Mouse (Mus musculus): ENCODE measurements around the gene 4930522H14Rik. TPM values are rescaled to one million over a fixed set of nuclear protein-coding genes. Genes with fewer than 3 reads are reported as not detected.

The 4930522H14Rik gene
- polyA plus RNA-seq (2015; fragmentation: Illumina TruSeq; extraction: RNeasy Lipid Tissue Mini Kit (QIAGEN cat#74804); ENCODE audit: low read depth, low replicate concordance): not detected

GRCm38 (mm10) chr4:109531111-109531510, at the start of gene 4930522H14Rik:
Gene 4930522H14Rik (minus strand): TSS chr4:109531297.

DNA sequence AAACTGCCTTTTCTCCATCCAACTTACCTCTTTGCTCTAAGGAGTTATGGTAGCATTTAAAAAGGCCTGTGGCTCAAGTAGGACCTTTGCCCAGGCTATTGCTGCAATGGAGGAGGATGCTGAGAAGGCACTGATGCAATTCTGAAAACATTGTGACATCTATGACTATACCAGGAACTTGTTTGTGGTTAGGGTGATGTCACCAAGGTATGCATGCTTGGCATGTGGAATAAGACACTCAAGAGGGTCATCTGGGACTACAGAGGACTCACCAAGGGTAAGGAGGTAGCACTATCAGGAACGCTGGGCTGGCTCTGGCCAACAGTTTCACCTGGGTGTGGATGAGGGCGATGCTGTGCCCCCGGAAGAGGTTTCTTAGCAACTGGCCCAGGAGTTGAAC, 46.5 kb downstream of the 4930522H14Rik start, which contains the start of gene Rnf11:
Rnf11 (minus strand) TSS at position 108 of the 400 bp plus-strand sequence.

Other genes with a start within 250 kb of the 4930522H14Rik start
- 5.4 TPM for gene Ttc39a, start 124.7 kb downstream of the 4930522H14Rik start, polyA plus RNA-seq (2015; fragmentation: Illumina TruSeq; extraction: RNeasy Lipid Tissue Mini Kit (QIAGEN cat#74804); ENCODE audit: low read depth, low replicate concordance)
- 335 TPM for gene Rnf11, start 46.6 kb downstream of the 4930522H14Rik start, polyA plus RNA-seq (2015; fragmentation: Illumina TruSeq; extraction: RNeasy Lipid Tissue Mini Kit (QIAGEN cat#74804); ENCODE audit: low read depth, low replicate concordance)
- 4.3 TPM for gene Cdkn2c, start 135.9 kb upstream of the 4930522H14Rik start, polyA plus RNA-seq (2015; fragmentation: Illumina TruSeq; extraction: RNeasy Lipid Tissue Mini Kit (QIAGEN cat#74804); ENCODE audit: low read depth, low replicate concordance)
- gene Faf1, start 145.3 kb upstream of the 4930522H14Rik start, polyA plus RNA-seq (2015; fragmentation: Illumina TruSeq; extraction: RNeasy Lipid Tissue Mini Kit (QIAGEN cat#74804); ENCODE audit: low read depth, low replicate concordance): 25.3 TPM

All from brain, adult 10 weeks (tissue).